Mouse (Mus musculus): Measurements from ENCODE around the gene Prune1. TPM values are rescaled to one million over a fixed set of nuclear protein-coding genes. Genes with fewer than 3 reads are reported as not detected.
A peak's percentile ranks its signal among the peaks of the same experiment; 100 is the strongest.
"Not testable (repeated sequence)": the region's sequence is repeated elsewhere in the genome, so short reads cannot be mapped to it uniquely, and the experiment has no call there.

The Prune1 gene
- polyA plus RNA-seq, 1 experiment, result 24.8 TPM

- TF ChIP-seq POLR2A (IDR thresholded peaks at IDR 0.05; ENCODE audit: extremely low read depth, insufficient read depth, low read length) (peak; percentile 96), CTCF (IDR thresholded peaks at IDR 0.05; ENCODE audit: extremely low read depth, insufficient read depth, low read length) (no peak)
- peaks cover 10% of the 10 kb centered on the region for H3K4me1 ChIP-seq (ENCODE audit: control insufficient read depth, insufficient read depth, low read length)
These were observed 53.6 kb downstream of the Prune1 start, which contains the start of gene Cdc42se1 for GRCm38 (mm10) chr3:95228148-95228893. Gene Cdc42se1, plus strand, starts transcription at chr3:95228732.

GRCm38 (mm10) chr3:95227214-95227613, 54.7 kb downstream of the Prune1 start:
- H3K4me3 ChIP-seq (ENCODE audit: insufficient read depth, low read length), result peak overlapping the region; percentile 77
- TF ChIP-seq POLR2A (IDR thresholded peaks at IDR 0.05; ENCODE audit: extremely low read depth, insufficient read depth, low read length), result no peak
- no peak for TF ChIP-seq CTCF (IDR thresholded peaks at IDR 0.05; ENCODE audit: extremely low read depth, insufficient read depth, low read length)
- H3K27ac ChIP-seq (ENCODE audit: insufficient read depth, low read length), result no peak overlapping the region; the same call in 1 of the 2 replicates
- H3K4me1 ChIP-seq (ENCODE audit: control insufficient read depth, insufficient read depth, low read length), result peaks cover 10% of the 10 kb centered on the region

More at GRCm38 (mm10) chr3:95228148-95228893, 53.6 kb downstream of the Prune1 start, which contains the start of gene Cdc42se1:
- Histone ChIP-seq H3K27ac (ENCODE audit: insufficient read depth, low read length) (peak within 1 kb of the TSS; percentile 99), H3K4me3 (ENCODE audit: insufficient read depth, low read length) (peak within 1 kb of the TSS; percentile 77)

- peak overlapping the region; percentile 5; the same call in 1 of the 2 replicates for H3K4me3 ChIP-seq (ENCODE audit: insufficient read depth, low read length)
- peaks cover 2% of the 10 kb centered on the region; the same call in 1 of the 2 replicates for H3K4me1 ChIP-seq (ENCODE audit: control insufficient read depth, insufficient read depth, low read length)
- H3K27ac ChIP-seq (ENCODE audit: insufficient read depth, low read length), result no peak overlapping the region
- no peak for TF ChIP-seq CTCF (IDR thresholded peaks at IDR 0.05; ENCODE audit: extremely low read depth, insufficient read depth, low read length)
- 0 out of 2 replicates have a peak, but pooled peaks have one; percentile 12 for TF ChIP-seq POLR2A (IDR thresholded peaks at IDR 0.05; ENCODE audit: extremely low read depth, insufficient read depth, low read length)
These were observed 57.6 kb downstream of the Prune1 start for GRCm38 (mm10) chr3:95224295-95224694.

- no peak overlapping the region for H3K4me3 ChIP-seq (ENCODE audit: insufficient read depth, low read length)
- peaks cover 2% of the 10 kb centered on the region; the same call in 1 of the 2 replicates for H3K4me1 ChIP-seq (ENCODE audit: control insufficient read depth, insufficient read depth, low read length)
- H3K27ac ChIP-seq (ENCODE audit: insufficient read depth, low read length), result no peak overlapping the region
- TF ChIP-seq POLR2A (IDR thresholded peaks at IDR 0.05; ENCODE audit: extremely low read depth, insufficient read depth, low read length) (no peak), CTCF (IDR thresholded peaks at IDR 0.05; ENCODE audit: extremely low read depth, insufficient read depth, low read length) (no peak)
These were observed 58.8 kb downstream of the Prune1 start for GRCm38 (mm10) chr3:95223041-95223440.

GRCm38 (mm10) chr3:95218466-95219137, 63.3 kb downstream of the Prune1 start:
- no peak overlapping the region for H3K4me3 ChIP-seq (ENCODE audit: insufficient read depth, low read length)
- H3K4me1 ChIP-seq (ENCODE audit: control insufficient read depth, insufficient read depth, low read length), result no peaks in the 10 kb centered on the region
- H3K27ac ChIP-seq (ENCODE audit: insufficient read depth, low read length), result no peak overlapping the region
- TF ChIP-seq CTCF (IDR thresholded peaks at IDR 0.05; ENCODE audit: extremely low read depth, insufficient read depth, low read length), result no peak
- no peak for TF ChIP-seq POLR2A (IDR thresholded peaks at IDR 0.05; ENCODE audit: extremely low read depth, insufficient read depth, low read length)

GRCm38 (mm10) chr3:95217255-95218134, 64.4 kb downstream of the Prune1 start, which contains the start of gene Gabpb2:
Gene Gabpb2, minus strand, starts transcription at chr3:95217916.
- Histone ChIP-seq H3K4me1 (ENCODE audit: control insufficient read depth, insufficient read depth, low read length) (no peaks in the 10 kb centered on the region), H3K4me3 (ENCODE audit: insufficient read depth, low read length) (peak within 1 kb of the TSS; percentile 68), H3K27ac (ENCODE audit: insufficient read depth, low read length) (peak within 1 kb of the TSS; percentile 83)
- TF ChIP-seq CTCF (IDR thresholded peaks at IDR 0.05; ENCODE audit: extremely low read depth, insufficient read depth, low read length), result peak; percentile 50
- peak; percentile 83 for TF ChIP-seq POLR2A (IDR thresholded peaks at IDR 0.05; ENCODE audit: extremely low read depth, insufficient read depth, low read length)

GRCm38 (mm10) chr3:95216655-95217254, 65.1 kb downstream of the Prune1 start:
- H3K4me3 ChIP-seq (ENCODE audit: insufficient read depth, low read length), result peak overlapping the region; percentile 68
- H3K27ac ChIP-seq (ENCODE audit: insufficient read depth, low read length), result peak overlapping the region; percentile 15; the same call in 1 of the 2 replicates

GRCm38 (mm10) chr3:95213609-95213975, 68.3 kb downstream of the Prune1 start:
- H3K27ac ChIP-seq (ENCODE audit: insufficient read depth, low read length), result no peak overlapping the region

More at GRCm38 (mm10) chr3:95216655-95217254, 65.1 kb downstream of the Prune1 start:
- H3K4me1 ChIP-seq (ENCODE audit: control insufficient read depth, insufficient read depth, low read length), result no peaks in the 10 kb centered on the region
- TF ChIP-seq CTCF (IDR thresholded peaks at IDR 0.05; ENCODE audit: extremely low read depth, insufficient read depth, low read length) (no peak), POLR2A (IDR thresholded peaks at IDR 0.05; ENCODE audit: extremely low read depth, insufficient read depth, low read length) (no peak)

GRCm38 (mm10) chr3:95212889-95213608, 68.8 kb downstream of the Prune1 start:
- not testable (repeated sequence) for H3K4me1 ChIP-seq (ENCODE audit: control insufficient read depth, insufficient read depth, low read length); H3K27ac ChIP-seq (ENCODE audit: insufficient read depth, low read length); H3K4me3 ChIP-seq (ENCODE audit: insufficient read depth, low read length)

More at GRCm38 (mm10) chr3:95213609-95213975, 68.3 kb downstream of the Prune1 start:
- H3K4me3 ChIP-seq (ENCODE audit: insufficient read depth, low read length), result no peak overlapping the region
- no peak for TF ChIP-seq CTCF (IDR thresholded peaks at IDR 0.05; ENCODE audit: extremely low read depth, insufficient read depth, low read length)
- TF ChIP-seq POLR2A (IDR thresholded peaks at IDR 0.05; ENCODE audit: extremely low read depth, insufficient read depth, low read length), result no peak
- H3K4me1 ChIP-seq (ENCODE audit: control insufficient read depth, insufficient read depth, low read length), result no peaks in the 10 kb centered on the region

All from cortical plate, adult 2 months (tissue).